Mouse (Mus musculus) erythroblast, embryonic 14.5 days (primary cell): ENCODE results near the gene Tmem98. TPM values are rescaled to one million over a fixed set of nuclear protein-coding genes. Genes with fewer than 3 reads are reported as not detected.

Source experiments
- H3K27me3 ChIP-seq: 2 replicates; pipeline ENCODE4 v1.6.1; 2012; ENCODE audit warnings: inconsistent platforms; ENCODE audit not compliant: control insufficient read depth
- H3K36me3 ChIP-seq: 2 replicates; pipeline ENCODE4 v1.6.1; 2012; ENCODE audit warnings: mild to moderate bottlenecking, inconsistent platforms; ENCODE audit not compliant: control insufficient read depth
- H3K4me1 ChIP-seq: 2 replicates; pipeline ENCODE4 v1.6.1; 2012; ENCODE audit warnings: inconsistent platforms; ENCODE audit not compliant: control insufficient read depth
- H3K4me3 ChIP-seq: replicated peaks from 2 replicates; pipeline ENCODE3; 2012; ENCODE audit warnings: moderate library complexity, mild to moderate bottlenecking, inconsistent platforms
- H3K9me3 ChIP-seq: 2 replicates; pipeline ENCODE4 v1.6.1; 2012; ENCODE audit warnings: low read length, inconsistent platforms, mixed read lengths; ENCODE audit not compliant: control insufficient read depth
- GATA1 ChIP-seq: IDR thresholded peaks from 2 replicates; pipeline ENCODE4 v1.6.1; 2012; ENCODE audit warnings: low read length, inconsistent platforms, mixed read lengths
- TAL1 ChIP-seq: IDR thresholded peaks from 3 replicates; pipeline ENCODE4 v1.6.1; 2012; ENCODE audit warnings: low read length, inconsistent platforms, mixed read lengths
- polyA plus RNA-seq: library from polyadenylated mRNA; stranded (reverse); fragments of >175 nt; gene quantifications from 2 replicates; pipeline ENCODE4 v1.2.3, GENCODE M21; 2012

The Tmem98 gene
- polyA plus RNA-seq, 1 experiment, result not detected

- Histone ChIP-seq H3K27me3 (no peaks in the 10 kb centered on the region; the same call in 1 of the 2 replicates), H3K4me3 (no peak overlapping the region), H3K36me3 (no peaks in the 10 kb centered on the region), H3K9me3 (peaks cover 3% of the 10 kb centered on the region; the same call in 1 of the 2 replicates), H3K4me1 (no peaks in the 10 kb centered on the region; the same call in 1 of the 2 replicates)
- TF ChIP-seq TAL1 (no peak), GATA1 (no peak)
These were observed 7.3 kb upstream of the Tmem98 start for GRCm38 (mm10) chr11:80802706-80803105.

GRCm38 (mm10) chr11:80808551-80809070, 1.4 kb upstream of the Tmem98 start:
- H3K9me3 ChIP-seq, result peaks cover 3% of the 10 kb centered on the region; the same call in 1 of the 2 replicates
- TF ChIP-seq TAL1, result no peak
- TF ChIP-seq GATA1, result no peak
- H3K27me3 ChIP-seq, result peaks cover 43% of the 10 kb centered on the region

GRCm38 (mm10) chr11:80809666-80809992, 346 bp upstream of the Tmem98 start:
- TF ChIP-seq TAL1 (no peak), GATA1 (no peak)
- H3K27me3 ChIP-seq, result peaks cover 43% of the 10 kb centered on the region

More at GRCm38 (mm10) chr11:80808551-80809070, 1.4 kb upstream of the Tmem98 start:
- Histone ChIP-seq H3K4me1 (peaks cover 15% of the 10 kb centered on the region; the same call in 1 of the 2 replicates), H3K36me3 (no peaks in the 10 kb centered on the region), H3K4me3 (no peak overlapping the region)

GRCm38 (mm10) chr11:80811156-80811555, 1.2 kb downstream of the Tmem98 start:
- no peak overlapping the region for H3K4me3 ChIP-seq
- H3K36me3 ChIP-seq, result no peaks in the 10 kb centered on the region
- H3K27me3 ChIP-seq, result peaks cover 43% of the 10 kb centered on the region
- H3K9me3 ChIP-seq, result no peaks in the 10 kb centered on the region
- H3K4me1 ChIP-seq, result peaks cover 15% of the 10 kb centered on the region; the same call in 1 of the 2 replicates
- TF ChIP-seq GATA1 (no peak), TAL1 (no peak)

More at GRCm38 (mm10) chr11:80809666-80809992, 346 bp upstream of the Tmem98 start:
- Histone ChIP-seq H3K4me3 (peak overlapping the region; percentile 55), H3K4me1 (peaks cover 15% of the 10 kb centered on the region; the same call in 1 of the 2 replicates), H3K9me3 (peaks cover 3% of the 10 kb centered on the region; the same call in 1 of the 2 replicates), H3K36me3 (no peaks in the 10 kb centered on the region)

GRCm38 (mm10) chr11:80815354-80815753, 5.4 kb downstream of the Tmem98 start:
- H3K9me3 ChIP-seq, result no peaks in the 10 kb centered on the region
- no peaks in the 10 kb centered on the region for H3K36me3 ChIP-seq
- peaks cover 29% of the 10 kb centered on the region for H3K27me3 ChIP-seq
- TF ChIP-seq GATA1, result no peak
- no peak for TF ChIP-seq TAL1
- no peak overlapping the region for H3K4me3 ChIP-seq
- peaks cover 16% of the 10 kb centered on the region for H3K4me1 ChIP-seq

GRCm38 (mm10) chr11:80818060-80818697, 8.2 kb downstream of the Tmem98 start:
- Histone ChIP-seq H3K4me3 (no peak overlapping the region), H3K36me3 (no peaks in the 10 kb centered on the region), H3K9me3 (no peaks in the 10 kb centered on the region), H3K27me3 (peaks cover 4% of the 10 kb centered on the region), H3K4me1 (peaks cover 22% of the 10 kb centered on the region)
- TF ChIP-seq GATA1 (no peak), TAL1 (no peak)

GRCm38 (mm10) chr11:80820085-80820484, 10.1 kb downstream of the Tmem98 start:
- Histone ChIP-seq H3K4me1 (peaks cover 22% of the 10 kb centered on the region), H3K36me3 (no peaks in the 10 kb centered on the region), H3K27me3 (peaks cover 4% of the 10 kb centered on the region), H3K9me3 (no peaks in the 10 kb centered on the region), H3K4me3 (no peak overlapping the region)
- TF ChIP-seq TAL1, result no peak
- TF ChIP-seq GATA1, result no peak

- Histone ChIP-seq H3K27me3 (peaks cover 4% of the 10 kb centered on the region), H3K4me1 (peaks cover 22% of the 10 kb centered on the region), H3K9me3 (no peaks in the 10 kb centered on the region), H3K4me3 (no peak overlapping the region), H3K36me3 (no peaks in the 10 kb centered on the region)
- TF ChIP-seq TAL1, result no peak
- no peak for TF ChIP-seq GATA1
These were observed 11.3 kb downstream of the Tmem98 start for GRCm38 (mm10) chr11:80821296-80821695.

- Histone ChIP-seq H3K27me3 (peaks cover 4% of the 10 kb centered on the region), H3K4me1 (peaks cover 22% of the 10 kb centered on the region), H3K36me3 (no peaks in the 10 kb centered on the region), H3K4me3 (no peak overlapping the region), H3K9me3 (no peaks in the 10 kb centered on the region)
- TF ChIP-seq GATA1 (no peak), TAL1 (no peak)
These were observed 11.8 kb downstream of the Tmem98 start for GRCm38 (mm10) chr11:80821794-80822193.
